Mouse (Mus musculus) forebrain, embryonic 13.5 days (tissue): ENCODE measurements around the gene Gm43951. TPM values are rescaled to one million over a fixed set of nuclear protein-coding genes. Genes with fewer than 3 reads are reported as not detected.

ENCODE experiments used
- ATAC-seq: fragments of 200-750 bp; cut with Nextera tagmentation; 2 replicates; pipeline ENCODE4 v1.8.0; 2017
- H3K27ac ChIP-seq: fragments of 300-500 bp; sonication (generic); 2 replicates; pipeline ENCODE4 v1.5.1; 2015; ENCODE audit warnings: inconsistent platforms, mild to moderate bottlenecking, moderate library complexity
- H3K27me3 ChIP-seq: fragments of 300-500 bp; sonication (generic); 2 replicates; pipeline ENCODE4 v1.6.1; 2015; ENCODE audit warnings: mild to moderate bottlenecking, inconsistent platforms
- H3K36me3 ChIP-seq: fragments of 300-500 bp; sonication (generic); 2 replicates; pipeline ENCODE4 v1.6.1; 2015; ENCODE audit warnings: mild to moderate bottlenecking, inconsistent platforms; ENCODE audit not compliant: poor library complexity, severe bottlenecking
- H3K4me1 ChIP-seq: fragments of 300-500 bp; sonication (generic); 2 replicates; pipeline ENCODE4 v1.6.1; 2015; ENCODE audit warnings: inconsistent platforms
- H3K4me2 ChIP-seq: fragments of 300-500 bp; sonication (generic); 2 replicates; pipeline ENCODE4 v1.6.1; 2015; ENCODE audit warnings: inconsistent platforms, mild to moderate bottlenecking, moderate library complexity
- H3K4me3 ChIP-seq: fragments of 300-500 bp; sonication (generic); 2 replicates; pipeline ENCODE4 v1.5.1; 2015; ENCODE audit warnings: mild to moderate bottlenecking, inconsistent platforms
- H3K9ac ChIP-seq: fragments of 300-500 bp; sonication (generic); 2 replicates; pipeline ENCODE4 v1.6.1; 2015; ENCODE audit warnings: mild to moderate bottlenecking, inconsistent platforms
- H3K9me3 ChIP-seq: fragments of 300-500 bp; sonication (generic); replicated peaks from 2 replicates; pipeline ENCODE4 v1.6.1; 2016; ENCODE audit warnings: inconsistent platforms
- WGBS: fragments of 180-500 bp; shearing (Covaris S2); methylation state at CpG from one replicate; pipeline ENCODE4 v1.1.7; 2015; 5-methylcytosine and 5-hydroxymethylcytosine counted together
- polyA plus RNA-seq: library from polyadenylated mRNA; unstranded; fragments of >200 nt; fragmentation: Nextera tagmentation; extraction: Ambion mirVana; gene quantifications from 2 replicates; pipeline ENCODE4 v1.2.1, GENCODE M21; 2015

Gm43951 gene
- polyA plus RNA-seq, 1 experiment from 2014 or later = 0.94 TPM

DNA sequence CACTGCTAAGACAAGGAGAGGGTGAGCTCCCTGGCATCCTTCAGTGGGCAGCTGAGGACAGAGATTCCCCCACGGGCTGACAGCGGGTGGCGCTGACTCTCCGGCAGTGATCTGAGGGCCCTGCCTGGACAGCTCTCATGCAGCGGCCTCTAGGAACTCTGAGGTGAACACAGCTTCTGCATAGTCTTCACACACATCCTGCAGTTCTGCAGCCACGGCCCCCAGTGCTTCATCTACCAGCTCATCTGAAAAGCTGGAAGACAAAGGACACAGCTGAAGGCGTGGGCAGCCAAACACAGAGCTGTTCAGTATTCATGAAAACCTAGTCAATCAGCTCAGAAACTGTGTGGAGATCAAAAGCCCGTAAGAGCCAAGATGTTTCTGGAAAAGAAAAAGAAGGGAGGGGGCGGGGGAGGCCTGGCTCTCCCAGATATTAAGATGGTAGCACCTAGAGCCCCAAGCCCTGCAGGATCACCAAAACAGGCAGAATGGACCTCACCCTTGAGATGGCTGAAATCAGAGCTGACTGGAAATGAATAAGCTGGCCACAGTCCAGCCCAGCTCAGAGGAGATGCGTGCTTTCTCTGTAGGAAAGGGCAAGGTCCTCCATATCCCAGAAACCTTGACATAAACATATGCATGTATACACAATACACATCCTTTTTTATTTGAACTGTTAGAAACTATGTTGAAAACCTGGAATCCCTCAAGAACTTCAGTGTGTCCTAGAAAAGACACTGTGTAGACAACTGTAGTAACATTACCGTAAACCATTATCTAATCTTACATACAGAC lies 51.3 kb downstream of the Gm43951 start:
- H3K27me3 ChIP-seq = no peaks in the 10 kb centered on the region
- H3K27ac ChIP-seq = peak overlapping the region; percentile 79
- 0 out of 2 replicates have a peak overlapping the region, but pooled peaks have one; percentile 17 for H3K4me2 ChIP-seq
- peaks cover 21% of the 10 kb centered on the region for H3K4me1 ChIP-seq
- H3K36me3 ChIP-seq = peaks cover 56% of the 10 kb centered on the region
- peak; percentile 58 for ATAC-seq
- WGBS = 45% methylated on average over 11 of the region's 11 CpGs
- H3K9me3 ChIP-seq = no peaks in the 10 kb centered on the region
- no peak overlapping the region for H3K4me3 ChIP-seq
- H3K9ac ChIP-seq = no peak overlapping the region

Other genes with a start within 250 kb of the Gm43951 start
- 0.23 and 0.31 TPM in 2 replicates for gene Aipl1, start 169.3 kb downstream of the Gm43951 start, polyA plus RNA-seq
- 155 and 171 TPM in 2 replicates for gene Pimreg, start 164.8 kb downstream of the Gm43951 start, polyA plus RNA-seq
- 0.63 and 0.65 TPM in 2 replicates for gene Pitpnm3, start 71.1 kb downstream of the Gm43951 start, polyA plus RNA-seq
- 26.2 and 29.9 TPM in 2 replicates for gene 4933427D14Rik, start 619 bp upstream of the Gm43951 start, polyA plus RNA-seq
- gene Txndc17, start 707 bp upstream of the Gm43951 start, polyA plus RNA-seq = 152 and 157 TPM in 2 replicates
- 69.7 and 70.0 TPM in 2 replicates for gene Med31, start 8.8 kb upstream of the Gm43951 start, polyA plus RNA-seq
- gene Slc13a5, start 60.4 kb upstream of the Gm43951 start, polyA plus RNA-seq = 0.12 and 0.26 TPM in 2 replicates
- 0.98 and 1.8 TPM in 2 replicates for gene Xaf1, start 94.8 kb upstream of the Gm43951 start, polyA plus RNA-seq
- gene Fbxo39, start 107.6 kb upstream of the Gm43951 start, polyA plus RNA-seq = not detected in 2 replicates
- 6.4 and 9.1 TPM in 2 replicates for gene Tekt1, start 155.6 kb upstream of the Gm43951 start, polyA plus RNA-seq
- 2.2 and 2.6 TPM in 2 replicates for gene Smtnl2, start 204.9 kb upstream of the Gm43951 start, polyA plus RNA-seq
- gene Ggt6, start 228.7 kb upstream of the Gm43951 start, polyA plus RNA-seq = not detected in 2 replicates
- gene Mybbp1a, start 234.5 kb upstream of the Gm43951 start, polyA plus RNA-seq = 111 and 122 TPM in 2 replicates